Mouse (Mus musculus): ENCODE data around the gene Hp1bp3.

The Hp1bp3 gene

GRCm38 (mm10) chr4:138216200-138216890, at the start of gene Hp1bp3:
Gene Hp1bp3, plus strand, starts transcription at chr4:138216296.
- no peak for DNase-seq

GRCm38 (mm10) chr4:138166519-138166918, 49.6 kb upstream of the Hp1bp3 start:
- DNase-seq, result peak; percentile 60

GRCm38 (mm10) chr4:138168162-138168561, 47.9 kb upstream of the Hp1bp3 start:
- no peak for DNase-seq

GRCm38 (mm10) chr4:138169420-138169819, 46.7 kb upstream of the Hp1bp3 start:
- DNase-seq, result no peak

- DNase-seq, result no peak
These were observed 43.4 kb upstream of the Hp1bp3 start for GRCm38 (mm10) chr4:138172686-138173085.

- DNase-seq, result no peak
These were observed 36.7 kb upstream of the Hp1bp3 start for GRCm38 (mm10) chr4:138179391-138179790.

GRCm38 (mm10) chr4:138180719-138181118, 35.4 kb upstream of the Hp1bp3 start:
- no peak for DNase-seq

GRCm38 (mm10) chr4:138184056-138184455, 32.0 kb upstream of the Hp1bp3 start:
- no peak for DNase-seq

- DNase-seq, result no peak
These were observed 31.5 kb upstream of the Hp1bp3 start for GRCm38 (mm10) chr4:138184573-138184981.

- DNase-seq, result no peak
These were observed 30.1 kb upstream of the Hp1bp3 start for GRCm38 (mm10) chr4:138185961-138186360.

- no peak for DNase-seq
These were observed 28.1 kb upstream of the Hp1bp3 start for GRCm38 (mm10) chr4:138187995-138188394.

GRCm38 (mm10) chr4:138192561-138192960, 23.5 kb upstream of the Hp1bp3 start:
- no peak for DNase-seq

- no peak for DNase-seq
These were observed 15.3 kb upstream of the Hp1bp3 start for GRCm38 (mm10) chr4:138200769-138201168.

- no peak for DNase-seq
These were observed 14.4 kb upstream of the Hp1bp3 start for GRCm38 (mm10) chr4:138201696-138202095.

- no peak for DNase-seq
These were observed 6.0 kb upstream of the Hp1bp3 start for GRCm38 (mm10) chr4:138210116-138210515.

- no peak for DNase-seq
These were observed 2.2 kb upstream of the Hp1bp3 start for GRCm38 (mm10) chr4:138213861-138214260.

GRCm38 (mm10) chr4:138215671-138216199, 361 bp upstream of the Hp1bp3 start:
- DNase-seq, result peak; percentile 31

GRCm38 (mm10) chr4:138216891-138217392, 846 bp downstream of the Hp1bp3 start:
- peak; percentile 98 for DNase-seq

- no peak for DNase-seq
These were observed 1.3 kb downstream of the Hp1bp3 start for GRCm38 (mm10) chr4:138217441-138217840.

GRCm38 (mm10) chr4:138217951-138218685, 2.0 kb downstream of the Hp1bp3 start:
- no peak for DNase-seq

GRCm38 (mm10) chr4:138219331-138219730, 3.2 kb downstream of the Hp1bp3 start:
- no peak for DNase-seq

- no peak for DNase-seq
These were observed 4.7 kb downstream of the Hp1bp3 start for GRCm38 (mm10) chr4:138220761-138221160.

- no peak for DNase-seq
These were observed 5.3 kb downstream of the Hp1bp3 start for GRCm38 (mm10) chr4:138221406-138221805.

GRCm38 (mm10) chr4:138222396-138222795, 6.3 kb downstream of the Hp1bp3 start:
- no peak for DNase-seq

Data from right cerebral cortex, postnatal 25 days (tissue).